Mouse (Mus musculus): ENCODE measurements around the gene Kyat1.

- TF ChIP-seq CTCF (IDR thresholded peaks at IDR 0.05; ENCODE audit: borderline replicate concordance, extremely low read depth, insufficient read depth, insufficient read length) (no peak), POLR2A (IDR thresholded peaks at IDR 0.05; ENCODE audit: borderline replicate concordance, extremely low read depth, insufficient read depth, insufficient read length, poor library complexity, severe bottlenecking) (no peak)
These were observed 13.7 kb downstream of the Kyat1 start for GRCm38 (mm10) chr2:30191790-30192580.

Measured in brain, embryonic 14.5 days (tissue).